Mouse (Mus musculus) small intestine, adult 2 months (tissue): ENCODE results near the gene Ppp2r5d. TPM values are rescaled to one million over a fixed set of nuclear protein-coding genes. Genes with fewer than 3 reads are reported as not detected.

Experiments
- H3K27ac ChIP-seq: fragments of 200-500 bp; 2 replicates; pipeline ENCODE4 v1.5.1; 2012; ENCODE audit warnings: low read depth, low read length, control low read depth, inconsistent platforms; ENCODE audit not compliant: insufficient read depth
- H3K27me3 ChIP-seq: fragments of 200-500 bp; 2 replicates; pipeline ENCODE4 v1.6.1; 2012; ENCODE audit warnings: mild to moderate bottlenecking, moderate library complexity, low read length, inconsistent platforms; ENCODE audit not compliant: control insufficient read depth, insufficient read depth
- H3K36me3 ChIP-seq: fragments of 200-500 bp; 2 replicates; pipeline ENCODE4 v1.6.1; 2012; ENCODE audit warnings: mild to moderate bottlenecking, low read length, control low read depth, inconsistent platforms; ENCODE audit not compliant: control insufficient read depth, insufficient read depth
- H3K4me1 ChIP-seq: fragments of 200-500 bp; 2 replicates; pipeline ENCODE4 v1.6.1; 2012; ENCODE audit warnings: low read length, inconsistent platforms, mixed read lengths; ENCODE audit not compliant: control insufficient read depth, insufficient read depth, insufficient read length
- H3K4me3 ChIP-seq: fragments of 200-500 bp; 2 replicates; pipeline ENCODE4 v1.5.1; 2012; ENCODE audit warnings: low read depth, mild to moderate bottlenecking, control low read depth, inconsistent platforms, low read length, moderate library complexity
- CTCF ChIP-seq: fragments of 200-500 bp; IDR thresholded peaks from 2 replicates; pipeline ENCODE4 v1.5.1; 2012; ENCODE audit warnings: low read depth, mild to moderate bottlenecking, control low read depth, inconsistent platforms, low read length, moderate library complexity, mixed read lengths; ENCODE audit not compliant: insufficient replicate concordance, insufficient read length; ENCODE audit errors: extremely low read depth
- POLR2A ChIP-seq: fragments of 200-500 bp; IDR thresholded peaks from 2 replicates; pipeline ENCODE4 v1.6.1; 2012; ENCODE audit warnings: low read depth, mild to moderate bottlenecking, control low read depth, inconsistent platforms, low read length, moderate library complexity
- WGBS: fragments of 180-500 bp; shearing (Covaris S2); methylation state at CpG from one replicate; pipeline ENCODE4 v1.1.7; 2018; 5-methylcytosine and 5-hydroxymethylcytosine counted together
- polyA plus RNA-seq: library from polyadenylated mRNA; depleted of rRNA; stranded (reverse); fragments of >200 nt; gene quantifications from 2 replicates; pipeline ENCODE4 v1.2.3, GENCODE M21; 2012

The Ppp2r5d gene
- polyA plus RNA-seq, 1 experiment, result 150 TPM

DNA sequence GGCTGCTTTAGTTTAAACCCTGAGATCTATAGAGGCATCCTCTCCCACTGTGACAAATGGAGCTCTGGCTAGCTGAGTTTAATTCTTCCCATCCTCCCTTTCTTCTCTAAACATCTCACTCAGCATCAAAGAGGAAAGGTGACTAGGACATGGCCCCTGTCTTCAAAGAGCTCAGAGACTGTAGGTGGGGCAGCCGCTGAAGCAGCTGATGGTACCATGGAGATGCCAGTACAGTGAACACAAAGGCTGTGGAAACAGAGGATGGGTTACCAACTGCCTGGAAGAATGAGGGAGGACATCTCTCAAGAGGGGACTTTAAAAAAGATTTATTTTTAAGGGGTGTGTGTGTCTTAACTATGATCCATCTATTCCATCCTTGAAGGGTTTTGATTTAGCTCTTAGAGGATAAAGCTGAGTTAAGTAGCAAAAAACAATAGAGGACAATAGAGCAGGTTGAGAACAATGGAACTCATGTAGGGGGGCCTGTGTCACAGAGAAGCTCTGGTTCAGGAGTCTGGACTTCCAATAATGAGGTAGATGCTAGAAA lies 10.3 kb downstream of the Ppp2r5d start:
- TF ChIP-seq POLR2A (no peak), CTCF (no peak)
- 92% methylated on average over 1 of the region's 1 CpGs for WGBS
- H3K4me1 ChIP-seq, result peaks cover 14% of the 10 kb centered on the region
- no peak overlapping the region for H3K27ac ChIP-seq
- H3K27me3 ChIP-seq, result no peaks in the 10 kb centered on the region
- H3K36me3 ChIP-seq, result peaks cover 11% of the 10 kb centered on the region; the same call in 1 of the 2 replicates
- no peak overlapping the region for H3K4me3 ChIP-seq

DNA sequence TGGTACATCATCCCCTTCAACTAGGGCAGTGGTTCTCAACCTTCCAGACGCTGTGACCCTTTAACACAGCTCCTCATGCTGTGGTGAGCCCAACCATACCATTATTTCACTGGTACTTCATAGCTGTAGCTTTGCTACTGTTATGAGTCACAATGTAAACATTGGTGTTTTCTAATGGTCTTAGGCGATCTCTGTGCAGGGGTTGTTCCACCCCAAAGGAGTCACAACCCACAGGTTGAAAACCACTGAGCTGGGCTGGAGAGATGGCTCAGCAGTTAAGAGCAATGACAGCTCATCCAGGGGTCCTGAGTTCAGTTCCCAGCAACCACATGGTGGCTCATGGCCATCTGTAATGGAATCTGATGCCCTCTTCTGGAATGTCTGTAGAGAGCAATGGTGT lies 13.5 kb downstream of the Ppp2r5d start:
- no peak overlapping the region for H3K27ac ChIP-seq
- H3K36me3 ChIP-seq, result peaks cover 24% of the 10 kb centered on the region
- WGBS, result 84% methylated on average over 2 of the region's 2 CpGs
- no peak overlapping the region for H3K4me3 ChIP-seq
- H3K4me1 ChIP-seq, result no peaks in the 10 kb centered on the region
- TF ChIP-seq POLR2A, result no peak
- no peak for TF ChIP-seq CTCF
- H3K27me3 ChIP-seq, result no peaks in the 10 kb centered on the region

DNA sequence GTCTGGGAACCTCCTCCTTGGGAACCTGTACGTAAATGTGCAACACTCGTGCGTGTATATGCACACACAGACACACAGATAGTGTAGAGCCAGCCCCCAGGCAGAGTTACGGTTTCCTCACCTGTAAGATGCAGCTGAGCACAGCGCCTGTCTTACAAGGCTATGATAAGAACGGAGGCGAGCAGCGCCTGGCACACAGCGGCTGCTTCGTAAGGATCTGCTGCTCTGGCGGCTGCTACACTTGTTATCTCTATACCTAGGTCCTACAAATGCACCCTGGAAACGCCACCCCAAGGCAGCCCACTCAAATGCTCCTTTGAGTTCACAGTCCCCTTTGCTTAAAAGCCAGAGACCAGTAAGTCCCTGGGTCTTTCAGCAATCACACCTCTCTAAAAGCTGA lies 14.2 kb downstream of the Ppp2r5d start:
- no peak for TF ChIP-seq POLR2A
- no peak for TF ChIP-seq CTCF
- H3K36me3 ChIP-seq, result peaks cover 31% of the 10 kb centered on the region
- H3K27ac ChIP-seq, result no peak overlapping the region
- no peaks in the 10 kb centered on the region for H3K27me3 ChIP-seq
- WGBS, result 90% methylated on average over 12 of the region's 12 CpGs
- no peaks in the 10 kb centered on the region for H3K4me1 ChIP-seq
- H3K4me3 ChIP-seq, result no peak overlapping the region

DNA sequence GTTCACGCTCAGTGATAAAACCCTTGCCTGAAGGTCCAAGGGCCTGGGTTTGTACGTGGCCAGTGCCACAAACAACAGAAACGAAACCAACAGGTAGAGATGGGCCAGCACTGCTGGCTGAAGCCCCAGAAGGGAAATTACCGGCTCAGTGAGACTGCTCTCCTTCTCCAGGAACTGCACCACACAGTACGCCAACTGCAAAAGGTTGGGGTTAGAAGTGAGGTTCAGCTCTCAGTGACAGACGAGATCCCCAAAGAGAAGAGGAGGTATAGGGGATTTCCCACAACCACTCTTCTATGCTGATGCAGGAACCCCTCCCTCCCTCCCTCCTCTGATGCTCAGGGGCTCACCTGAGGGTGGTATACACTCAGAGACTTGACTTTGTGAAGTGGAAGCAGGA lies 19.0 kb downstream of the Ppp2r5d start:
- 85% methylated on average over 6 of the region's 6 CpGs for WGBS
- no peak overlapping the region for H3K4me3 ChIP-seq
- peaks cover 5% of the 10 kb centered on the region; the same call in 1 of the 2 replicates for H3K4me1 ChIP-seq
- peaks cover 53% of the 10 kb centered on the region for H3K36me3 ChIP-seq
- no peak overlapping the region for H3K27ac ChIP-seq
- no peak for TF ChIP-seq POLR2A
- TF ChIP-seq CTCF, result no peak
- no peaks in the 10 kb centered on the region for H3K27me3 ChIP-seq

DNA sequence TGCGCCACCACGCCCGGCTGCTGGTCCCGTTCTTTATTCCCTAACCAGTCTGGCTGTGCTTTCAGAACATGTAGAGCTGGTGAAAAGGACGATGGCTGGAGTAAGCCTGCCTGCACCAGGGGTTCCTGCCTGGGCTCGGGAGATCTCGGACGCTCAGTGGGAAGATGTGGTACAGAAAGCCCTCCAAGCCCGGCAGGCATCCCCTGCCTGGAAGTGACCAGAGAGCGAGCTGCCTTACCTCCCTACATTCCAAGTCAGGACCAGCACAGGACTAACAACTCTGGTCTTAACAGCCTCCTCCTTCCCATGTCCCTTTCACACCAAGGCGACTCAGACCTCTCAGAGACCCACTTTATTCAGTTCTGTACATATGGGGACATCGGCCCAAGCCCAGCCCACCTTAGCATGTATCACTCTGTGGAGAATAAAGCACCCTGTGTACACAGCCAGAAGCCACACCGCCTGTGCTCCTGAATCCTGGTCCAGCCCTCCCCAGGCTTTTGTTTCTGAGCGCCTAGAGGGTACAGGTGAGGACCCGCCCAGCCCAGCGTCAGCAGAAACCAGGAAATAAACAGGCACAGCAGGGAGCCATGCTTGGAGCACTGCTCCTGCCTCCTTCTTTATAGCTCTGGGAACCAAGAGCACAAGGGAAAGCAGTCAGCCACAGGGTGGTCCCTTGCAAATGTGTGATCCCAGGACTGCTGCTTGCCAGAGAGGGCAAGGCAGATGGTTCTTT lies 22.1 kb downstream of the Ppp2r5d start:
- 73% methylated on average over 16 of the region's 16 CpGs for WGBS
- H3K27ac ChIP-seq, result no peak overlapping the region

DNA sequence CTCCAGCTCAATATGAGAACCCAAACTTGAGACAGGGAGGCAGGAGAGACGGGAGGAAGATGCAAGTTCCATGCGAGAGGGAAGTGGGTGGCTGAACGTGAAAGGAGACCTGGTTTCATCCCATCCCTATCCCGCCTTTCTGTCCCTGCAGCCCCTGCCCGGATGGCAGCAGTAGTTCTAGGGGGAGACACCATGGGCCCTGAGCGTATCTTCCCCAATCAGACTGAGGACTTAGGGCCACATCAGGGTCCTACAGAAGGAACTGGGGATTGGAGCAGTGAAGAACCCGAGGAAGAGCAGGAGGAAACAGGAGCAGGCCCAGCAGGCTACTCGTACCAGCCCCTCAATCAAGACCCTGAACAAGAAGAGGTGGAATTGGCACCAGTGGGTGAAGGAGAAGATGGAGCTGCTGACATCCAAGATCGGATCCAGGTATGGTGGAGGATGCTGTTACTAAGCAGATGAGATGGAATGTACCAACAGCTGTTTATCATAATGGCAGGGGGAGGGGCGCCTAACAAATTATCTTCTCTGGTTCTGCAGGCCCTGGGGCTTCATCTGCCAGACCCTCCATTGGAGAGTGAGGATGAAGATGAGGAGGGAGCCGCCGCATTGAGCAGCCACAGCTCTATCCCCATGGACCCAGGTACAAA lies 23.3 kb downstream of the Ppp2r5d start:
- Histone ChIP-seq H3K4me1 (peaks cover 13% of the 10 kb centered on the region), H3K4me3 (peak overlapping the region; percentile 78), H3K27me3 (no peaks in the 10 kb centered on the region), H3K27ac (peak overlapping the region; percentile 7; the same call in 1 of the 2 replicates), H3K36me3 (peaks cover 46% of the 10 kb centered on the region)
- 28% methylated on average over 12 of the region's 12 CpGs for WGBS
- no peak for TF ChIP-seq POLR2A
- no peak for TF ChIP-seq CTCF

More for the DNA sequence above, 22.1 kb downstream of the Ppp2r5d start:
- TF ChIP-seq POLR2A (no peak), CTCF (no peak)
- Histone ChIP-seq H3K4me1 (peaks cover 13% of the 10 kb centered on the region), H3K36me3 (peaks cover 46% of the 10 kb centered on the region), H3K4me3 (no peak overlapping the region), H3K27me3 (no peaks in the 10 kb centered on the region)
